Mouse (Mus musculus) c-Kit-positive CD71-negative TER-119-negative erythroid progenitor cells, embryonic 14.5 days (primary cell): ENCODE measurements at regions not wholly inside any gene's neighbourhood (a gene's known extent, or its start where the extent isn't known, plus 50 kb on each side); places are given as distances from the start of the nearest gene placed in this dataset.

Source experiments
- DNase-seq: peaks from one replicate; pipeline ENCODE4 v3.0.0-alpha.2; 2013; ENCODE audit warnings: low read depth

- DNase-seq: no peak
Measured at GRCm38 (mm10) chr17:64382894-64383293, 51.2 kb upstream of the Pja2 start.

GRCm38 (mm10) chr17:64383600-64383999 lies 51.9 kb upstream of the Pja2 start:
- DNase-seq: no peak

- no peak for DNase-seq
Measured at GRCm38 (mm10) chr17:64390349-64390748, 58.6 kb upstream of the Pja2 start.

- DNase-seq: no peak
Measured at GRCm38 (mm10) chr17:64397254-64397897, 65.7 kb upstream of the Pja2 start.

- DNase-seq: no peak
Measured at GRCm38 (mm10) chr17:64398114-64398692, 66.5 kb upstream of the Pja2 start.

GRCm38 (mm10) chr17:64398708-64399107 lies 67.0 kb upstream of the Pja2 start:
- no peak for DNase-seq

GRCm38 (mm10) chr17:64406742-64407254 lies 75.1 kb upstream of the Pja2 start:
- no peak for DNase-seq

GRCm38 (mm10) chr17:64407255-64408011 lies 75.7 kb upstream of the Pja2 start:
- no peak for DNase-seq

- DNase-seq: no peak
Measured at GRCm38 (mm10) chr17:64425811-64426210, 94.1 kb upstream of the Pja2 start.

GRCm38 (mm10) chr17:64426536-64426935 lies 94.8 kb upstream of the Pja2 start:
- DNase-seq: no peak

GRCm38 (mm10) chr17:64439571-64439970 lies 107.9 kb upstream of the Pja2 start:
- no peak for DNase-seq

GRCm38 (mm10) chr17:64454736-64455135 lies 123.0 kb upstream of the Pja2 start:
- no peak for DNase-seq

GRCm38 (mm10) chr17:64466273-64466672 lies 134.3 kb upstream of the Man2a1 start:
- DNase-seq: no peak

GRCm38 (mm10) chr17:64466746-64467145 lies 133.8 kb upstream of the Man2a1 start:
- DNase-seq: no peak

GRCm38 (mm10) chr17:64467297-64467696 lies 133.2 kb upstream of the Man2a1 start:
- no peak for DNase-seq

- no peak for DNase-seq
Measured at GRCm38 (mm10) chr17:64469754-64470400, 130.7 kb upstream of the Man2a1 start.

GRCm38 (mm10) chr17:64480607-64481038 lies 119.9 kb upstream of the Man2a1 start:
- no peak for DNase-seq

- no peak for DNase-seq
Measured at GRCm38 (mm10) chr17:64484835-64485234, 115.7 kb upstream of the Man2a1 start.

GRCm38 (mm10) chr17:64489769-64490335 lies 110.7 kb upstream of the Man2a1 start:
- no peak for DNase-seq

- DNase-seq: no peak
Measured at GRCm38 (mm10) chr17:64490664-64491063, 109.9 kb upstream of the Man2a1 start.

GRCm38 (mm10) chr17:64491922-64492353 lies 108.6 kb upstream of the Man2a1 start:
- DNase-seq: no peak
